In the genomic region with DNA sequence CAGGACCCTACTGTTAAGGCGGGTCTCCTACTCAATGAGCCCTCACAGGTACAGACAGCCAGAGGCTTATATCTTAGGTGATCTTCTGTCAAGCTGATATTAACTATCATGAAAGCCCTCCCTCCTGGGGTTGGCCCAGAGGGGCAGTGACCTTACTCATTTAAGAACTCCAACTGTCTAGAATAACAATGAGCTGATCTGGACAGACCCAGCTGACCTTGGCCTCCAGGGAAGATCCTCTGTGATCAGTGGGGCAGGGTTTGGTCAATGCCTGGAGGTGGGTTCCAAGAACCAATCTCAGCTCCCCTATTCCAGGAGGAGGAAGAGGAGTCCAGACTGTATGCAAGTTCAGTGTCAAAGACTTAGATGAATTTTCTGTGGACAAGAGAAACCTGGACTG, we compare ENCODE assay signal across 27 mouse cellular contexts. TPM values are rescaled to one million over a fixed set of nuclear protein-coding genes. Genes with fewer than 3 reads are reported as not detected.
DNase-seq lines count a peak whose midpoint lies in the region; ATAC-seq and TF ChIP-seq lines count a peak whose summit lies in the region.
"Had no signal": no experiment of that assay in that cellular context is flagged by ENCODE, and none has a peak within 500 bp of the region (broad histone marks: within the 10 kb centered on the region; RNA-seq: fewer than 3 reads in every experiment).

No protein-coding gene starts in this region.

- H3K36me3 ChIP-seq in kidney, embryonic 16.5 days (ENCODE audit: insufficient read depth, low read length): no peaks in the 10 kb centered on the region
- H3K36me3 ChIP-seq in liver, adult 2 months (ENCODE audit: control insufficient read depth, insufficient read depth, low read length): no peaks in the 10 kb centered on the region
- H3K36me3 ChIP-seq in liver, embryonic 12.5 days: no peaks in the 10 kb centered on the region
- no peaks in the 10 kb centered on the region for H3K36me3 ChIP-seq in ES-Bruce4 (ENCODE audit: control insufficient read depth, insufficient read depth, low read length, poor library complexity, severe bottlenecking)
- H3K36me3 ChIP-seq: embryonic facial prominence, embryonic 10.5 days; embryonic facial prominence, embryonic 13.5 days; hindbrain, embryonic 13.5 days had no signal

- H3K79me2 ChIP-seq in liver, adult 2 months (ENCODE audit: control insufficient read depth, insufficient read depth, low read length): peaks cover 22% of the 10 kb centered on the region; the same call in 1 of the 2 replicates

- TF ChIP-seq EP300 in ES-Bruce4 (IDR thresholded peaks at IDR 0.05; ENCODE audit: insufficient read depth, low read depth, low read length): peak; percentile 43; the same call in 1 of the 2 replicates

- WGBS in kidney, embryonic 16.5 days: 84% methylated on average over 1 of the region's 1 CpGs
- 95% methylated on average over 1 of the region's 1 CpGs for WGBS in liver, adult 2 months
- WGBS in liver, embryonic 12.5 days (ENCODE audit: insufficient replicate concordance): 60% methylated on average over 1 of the region's 1 CpGs

- no peak overlapping the region for H3K9ac ChIP-seq in kidney, embryonic 16.5 days (replicated peaks; ENCODE audit: low read length)
- no peak overlapping the region for H3K9ac ChIP-seq in liver, adult 2 months (ENCODE audit: low read depth, low read length)
- no peak overlapping the region for H3K9ac ChIP-seq in liver, embryonic 12.5 days
- no peak overlapping the region for H3K9ac ChIP-seq in ES-Bruce4 (ENCODE audit: low read depth, poor library complexity, severe bottlenecking)
- H3K9ac ChIP-seq: embryonic facial prominence, embryonic 13.5 days; forebrain, postnatal 0 days; hindbrain, embryonic 13.5 days had no signal

- H3K27ac ChIP-seq in kidney, embryonic 16.5 days (ENCODE audit: low read length): peak overlapping the region; percentile 33
- 0 out of 2 replicates have a peak overlapping the region, but pooled peaks have one; percentile 0 for H3K27ac ChIP-seq in liver, adult 2 months (replicated peaks; ENCODE audit: insufficient read depth, low read depth, low read length)
- H3K27ac ChIP-seq in liver, embryonic 12.5 days: no peak overlapping the region
- no peak overlapping the region for H3K27ac ChIP-seq in ES-Bruce4 (ENCODE audit: insufficient read depth, low read length)
- H3K27ac ChIP-seq: embryonic facial prominence, embryonic 10.5 days; embryonic facial prominence, embryonic 13.5 days; gastrocnemius, adult 2 months; hindbrain, embryonic 13.5 days had no signal

- peaks cover 59% of the 10 kb centered on the region for H3K4me1 ChIP-seq in kidney, embryonic 16.5 days (ENCODE audit: insufficient read depth, low read length)
- H3K4me1 ChIP-seq in liver, adult 2 months (ENCODE audit: control insufficient read depth, insufficient read depth, low read length): peaks cover 14% of the 10 kb centered on the region
- no peaks in the 10 kb centered on the region for H3K4me1 ChIP-seq in liver, embryonic 12.5 days
- H3K4me1 ChIP-seq in ES-Bruce4 (ENCODE audit: control insufficient read depth, insufficient read depth, low read length): peaks cover 16% of the 10 kb centered on the region

- no peak for TF ChIP-seq CTCF in liver, adult 2 months (IDR thresholded peaks at IDR 0.05; ENCODE audit: low read depth, low read length)
- no peak for TF ChIP-seq CTCF in ES-Bruce4 (IDR thresholded peaks at IDR 0.05; ENCODE audit: low read depth, low read length)

- DNase-seq in kidney, adult 11 months: peak; percentile 34
- DNase-seq in kidney, adult 9 months: no peak
- no peak for DNase-seq in kidney, adult 18-20 months
- no peak for DNase-seq in liver, adult 2 months (ENCODE audit: extremely low read depth, low read depth, low spot score)
- DNase-seq in right cerebral cortex, postnatal 25 days: no peak
- DNase-seq: adrenal gland, adult 8-10 months; adrenal gland, postnatal 25 days; cerebellum, adult 11-12 months; cerebellum, adult 8-10 months; cerebellum, postnatal 10 days; cerebellum, postnatal 36 days; embryo, embryonic 11 days; forebrain, postnatal 0 days; gastrocnemius, adult 2 months; gastrocnemius, postnatal 14 days; heart, adult 11 months had no signal

- H3K4me3 ChIP-seq in kidney, embryonic 16.5 days (ENCODE audit: low read length): no peak overlapping the region
- H3K4me3 ChIP-seq in liver, adult 2 months (ENCODE audit: insufficient read depth, low read depth, low read length): no peak overlapping the region
- no peak overlapping the region for H3K4me3 ChIP-seq in liver, embryonic 12.5 days
- no peak overlapping the region for H3K4me3 ChIP-seq in ES-Bruce4 (ENCODE audit: low read depth, low read length)
- H3K4me3 ChIP-seq: embryonic facial prominence, embryonic 10.5 days; embryonic facial prominence, embryonic 13.5 days; erythroblast, embryonic 14.5 days; gastrocnemius, adult 2 months; hindbrain, embryonic 13.5 days had no signal

- H3K4me2 ChIP-seq in kidney, embryonic 16.5 days (replicated peaks; ENCODE audit: low read depth, low read length): no peak overlapping the region
- H3K4me2 ChIP-seq in liver, embryonic 12.5 days: no peak overlapping the region
- H3K4me2 ChIP-seq: embryonic facial prominence, embryonic 13.5 days; heart, embryonic 11.5 days; hindbrain, embryonic 13.5 days had no signal

- no peaks in the 10 kb centered on the region for H3K27me3 ChIP-seq in kidney, embryonic 16.5 days (ENCODE audit: insufficient read depth, low read length)
- H3K27me3 ChIP-seq in liver, adult 2 months (ENCODE audit: control insufficient read depth, insufficient read depth, low read length): no peaks in the 10 kb centered on the region
- peaks cover 5% of the 10 kb centered on the region; the same call in 1 of the 2 replicates for H3K27me3 ChIP-seq in liver, embryonic 12.5 days (replicated peaks)
- no peaks in the 10 kb centered on the region for H3K27me3 ChIP-seq in ES-Bruce4 (ENCODE audit: control insufficient read depth, insufficient read depth, low read length, poor library complexity, severe bottlenecking)
- H3K27me3 ChIP-seq: embryonic facial prominence, embryonic 13.5 days; hindbrain, embryonic 13.5 days had no signal

- no peak for ATAC-seq in kidney, embryonic 16.5 days (ENCODE audit: low FRiP score, low TSS enrichment)
- no peak for ATAC-seq in liver, embryonic 12.5 days
- ATAC-seq: activated CD4-positive, CD25-positive, alpha-beta regulatory T cell, adult 4 months; CD4-positive, CD25-positive, alpha-beta regulatory T cell, adult 4 months; forebrain, embryonic 14.5 days; forebrain, postnatal 0 days had no signal

- no peak for TF ChIP-seq POLR2A in liver, adult 2 months (IDR thresholded peaks at IDR 0.05; ENCODE audit: extremely low read depth, insufficient read depth, low read length)
- no peak for TF ChIP-seq POLR2A in ES-Bruce4 (IDR thresholded peaks at IDR 0.05; ENCODE audit: insufficient read depth, low read length)

- no peaks in the 10 kb centered on the region for H3K9me3 ChIP-seq in kidney, embryonic 16.5 days (ENCODE audit: low read length)
- H3K9me3 ChIP-seq in liver, embryonic 12.5 days (replicated peaks): no peaks in the 10 kb centered on the region
- no peaks in the 10 kb centered on the region for H3K9me3 ChIP-seq in ES-Bruce4 (replicated peaks; ENCODE audit: control insufficient read depth, insufficient read depth, low read length, poor library complexity, severe bottlenecking)
- H3K9me3 ChIP-seq: embryonic facial prominence, embryonic 10.5 days; embryonic facial prominence, embryonic 13.5 days; hindbrain, embryonic 13.5 days had no signal

RNA-seq across cellular contexts. Expression of a gene that starts 45.2 kb away (rescaled TPM):
- 5.9 and 8.3 TPM in 2 replicates for polyA plus RNA-seq in kidney, embryonic 16.5 days (2015; fragmentation: Nextera tagmentation; extraction: Ambion mirVana)
- 11.3 and 15.7 TPM in 2 replicates for total RNA-seq in liver, adult 2 months (2014; rRNA removed)
- 25.0 and 32.7 TPM in 2 replicates for polyA plus RNA-seq in liver, adult 2 months (2012; rRNA removed)
- 3.0 and 3.1 TPM in 2 replicates for polyA plus RNA-seq in liver, embryonic 12.5 days (2016; fragmentation: Nextera tagmentation; extraction: Ambion mirVana)
- polyA plus RNA-seq in ES-Bruce4 (2011; ENCODE audit: insufficient read depth, insufficient read length, low read depth, missing spikeins): 48.4 and 55.9 TPM in 2 replicates
- total RNA-seq: gastrocnemius, adult 2 months had no signal
- polyA plus RNA-seq: activated CD4-positive, CD25-positive, alpha-beta regulatory T cell, adult 4 months had no signal

Comparison
In these comparisons a context has a peak if more than half of its experiments do, and no peak if none do; other contexts are left out.
1. H3K27ac ChIP-seq: peak in kidney, embryonic 16.5 days (single experiment) and liver, adult 2 months (single experiment); none in liver, embryonic 12.5 days (single experiment) and ES-Bruce4 (single experiment).